Mouse (Mus musculus) G1E (cell line): ENCODE measurements around the gene Afm.

Experiments
- CTCF ChIP-seq: IDR thresholded peaks from 2 replicates; pipeline ENCODE4 v1.5.1; 2012; ENCODE audit warnings: low read depth, low read length, inconsistent platforms, mixed read lengths
- GATA1 ChIP-seq: IDR thresholded peaks from 2 replicates; pipeline ENCODE4 v1.6.1; 2012; ENCODE audit warnings: borderline replicate concordance, low read length, inconsistent platforms, mixed read lengths
- TAL1 ChIP-seq: conservative IDR thresholded peaks from 2 replicates; pipeline ENCODE4 v1.6.1; 2012; ENCODE audit warnings: low read depth, low read length, inconsistent platforms, mixed read lengths

- no peak for TF ChIP-seq CTCF
- TF ChIP-seq GATA1, result no peak
- TF ChIP-seq TAL1, result no peak
Observed at GRCm38 (mm10) chr5:90515561-90515960, 3.2 kb upstream of the Afm start.
